Mouse (Mus musculus): Measurements from ENCODE around the gene Xrcc2. TPM values are rescaled to one million over a fixed set of nuclear protein-coding genes. Genes with fewer than 3 reads are reported as not detected.
"Not testable (repeated sequence)": the region's sequence is repeated elsewhere in the genome, so short reads cannot be mapped to it uniquely, and the experiment has no call there.

The Xrcc2 gene
- polyA plus RNA-seq, 1 experiment from 2014 or later = 10.4 TPM

GRCm38 (mm10) chr5:25724134-25724675 lies 18.6 kb upstream of the Xrcc2 start:
- ATAC-seq (ENCODE audit: borderline replicate concordance, extremely low read depth, low FRiP score, low TSS enrichment) = no peak
- Histone ChIP-seq H3K9me3 (no peaks in the 10 kb centered on the region), H3K27me3 (no peaks in the 10 kb centered on the region), H3K4me2 (no peak overlapping the region), H3K36me3 (no peaks in the 10 kb centered on the region), H3K9ac (no peak overlapping the region), H3K4me3 (no peak overlapping the region), H3K27ac (no peak overlapping the region), H3K4me1 (no peaks in the 10 kb centered on the region)
- WGBS = 42% methylated on average over 1 of the region's 1 CpGs

GRCm38 (mm10) chr5:25723016-25723415 lies 17.4 kb upstream of the Xrcc2 start:
- Histone ChIP-seq H3K9me3 (no peaks in the 10 kb centered on the region), H3K4me1 (no peaks in the 10 kb centered on the region), H3K27me3 (no peaks in the 10 kb centered on the region), H3K4me3 (no peak overlapping the region), H3K27ac (no peak overlapping the region), H3K9ac (no peak overlapping the region), H3K36me3 (no peaks in the 10 kb centered on the region), H3K4me2 (no peak overlapping the region)
- ATAC-seq (ENCODE audit: borderline replicate concordance, extremely low read depth, low FRiP score, low TSS enrichment) = no peak
- 65% methylated on average over 2 of the region's 2 CpGs for WGBS

- no peak for ATAC-seq (ENCODE audit: borderline replicate concordance, extremely low read depth, low FRiP score, low TSS enrichment)
- no peak overlapping the region for H3K27ac ChIP-seq
These were observed 13.8 kb upstream of the Xrcc2 start for GRCm38 (mm10) chr5:25719390-25719789.

GRCm38 (mm10) chr5:25713001-25713706 lies 7.5 kb upstream of the Xrcc2 start:
- WGBS = 87% methylated on average over 4 of the region's 4 CpGs
- H3K4me1 ChIP-seq; H3K27me3 ChIP-seq; H3K9ac ChIP-seq; H3K9me3 ChIP-seq; H3K27ac ChIP-seq; H3K4me3 ChIP-seq; H3K36me3 ChIP-seq; H3K4me2 ChIP-seq; ATAC-seq (ENCODE audit: borderline replicate concordance, extremely low read depth, low FRiP score, low TSS enrichment): not testable (repeated sequence)

More at GRCm38 (mm10) chr5:25719390-25719789, 13.8 kb upstream of the Xrcc2 start:
- Histone ChIP-seq H3K36me3 (no peaks in the 10 kb centered on the region), H3K27me3 (no peaks in the 10 kb centered on the region), H3K9me3 (no peaks in the 10 kb centered on the region), H3K9ac (no peak overlapping the region), H3K4me2 (no peak overlapping the region), H3K4me1 (no peaks in the 10 kb centered on the region), H3K4me3 (no peak overlapping the region)
- 82% methylated on average over 4 of the region's 4 CpGs for WGBS

- Histone ChIP-seq H3K9ac (peak overlapping the region; percentile 84), H3K27me3 (no peaks in the 10 kb centered on the region), H3K9me3 (no peaks in the 10 kb centered on the region), H3K27ac (peak overlapping the region; percentile 78), H3K4me3 (peak overlapping the region; percentile 93), H3K4me2 (peak overlapping the region; percentile 66), H3K4me1 (peaks cover 11% of the 10 kb centered on the region), H3K36me3 (0 out of 2 replicates have a peak, but pooled peaks cover 3% of the 10 kb centered on the region)
- ATAC-seq (ENCODE audit: borderline replicate concordance, extremely low read depth, low FRiP score, low TSS enrichment) = peak; percentile 67; the same call in 1 of the 2 replicates
- 16% methylated on average over 19 of the region's 19 CpGs for WGBS
These were observed 691 bp downstream of the Xrcc2 start for GRCm38 (mm10) chr5:25704702-25705566.

GRCm38 (mm10) chr5:25697941-25698340 lies 7.7 kb downstream of the Xrcc2 start:
- no peaks in the 10 kb centered on the region for H3K27me3 ChIP-seq
- no peak overlapping the region for H3K4me3 ChIP-seq
- ATAC-seq (ENCODE audit: borderline replicate concordance, extremely low read depth, low FRiP score, low TSS enrichment) = no peak
- H3K4me1 ChIP-seq = no peaks in the 10 kb centered on the region
- H3K27ac ChIP-seq = no peak overlapping the region
- WGBS = 88% methylated on average over 7 of the region's 7 CpGs
- H3K36me3 ChIP-seq = peaks cover 6% of the 10 kb centered on the region; the same call in 1 of the 2 replicates
- H3K9me3 ChIP-seq = no peaks in the 10 kb centered on the region
- H3K4me2 ChIP-seq = no peak overlapping the region
- no peak overlapping the region for H3K9ac ChIP-seq

GRCm38 (mm10) chr5:25696256-25696655 lies 9.4 kb downstream of the Xrcc2 start:
- H3K27ac ChIP-seq = no peak overlapping the region
- no peak overlapping the region for H3K4me2 ChIP-seq
- H3K36me3 ChIP-seq = peaks cover 6% of the 10 kb centered on the region; the same call in 1 of the 2 replicates
- WGBS = 77% methylated on average over 7 of the region's 7 CpGs
- no peaks in the 10 kb centered on the region for H3K9me3 ChIP-seq
- no peak for ATAC-seq (ENCODE audit: borderline replicate concordance, extremely low read depth, low FRiP score, low TSS enrichment)
- no peaks in the 10 kb centered on the region for H3K4me1 ChIP-seq
- no peaks in the 10 kb centered on the region for H3K27me3 ChIP-seq
- H3K9ac ChIP-seq = no peak overlapping the region
- H3K4me3 ChIP-seq = no peak overlapping the region

GRCm38 (mm10) chr5:25695786-25696185 lies 9.8 kb downstream of the Xrcc2 start:
- no peak overlapping the region for H3K9ac ChIP-seq
- H3K27me3 ChIP-seq = no peaks in the 10 kb centered on the region
- H3K4me1 ChIP-seq = no peaks in the 10 kb centered on the region
- no peak overlapping the region for H3K4me3 ChIP-seq
- H3K4me2 ChIP-seq = no peak overlapping the region
- ATAC-seq (ENCODE audit: borderline replicate concordance, extremely low read depth, low FRiP score, low TSS enrichment) = no peak
- no peaks in the 10 kb centered on the region for H3K9me3 ChIP-seq
- H3K36me3 ChIP-seq = peaks cover 6% of the 10 kb centered on the region; the same call in 1 of the 2 replicates
- no peak overlapping the region for H3K27ac ChIP-seq
- 75% methylated on average over 6 of the region's 6 CpGs for WGBS

GRCm38 (mm10) chr5:25671696-25672520 lies 33.7 kb downstream of the Xrcc2 start:
- no peak overlapping the region for H3K9ac ChIP-seq
- H3K4me1 ChIP-seq = no peaks in the 10 kb centered on the region
- no peak overlapping the region for H3K27ac ChIP-seq
- no peak overlapping the region for H3K4me2 ChIP-seq
- ATAC-seq (ENCODE audit: borderline replicate concordance, extremely low read depth, low FRiP score, low TSS enrichment) = no peak
- H3K4me3 ChIP-seq = no peak overlapping the region
- H3K9me3 ChIP-seq = no peaks in the 10 kb centered on the region
- H3K27me3 ChIP-seq = no peaks in the 10 kb centered on the region
- WGBS = 90% methylated on average over 31 of the region's 31 CpGs
- no peaks in the 10 kb centered on the region for H3K36me3 ChIP-seq

GRCm38 (mm10) chr5:25671051-25671450 lies 34.6 kb downstream of the Xrcc2 start:
- 88% methylated on average over 3 of the region's 3 CpGs for WGBS
- Histone ChIP-seq H3K9me3 (no peaks in the 10 kb centered on the region), H3K27ac (no peak overlapping the region), H3K4me3 (no peak overlapping the region), H3K36me3 (no peaks in the 10 kb centered on the region), H3K27me3 (no peaks in the 10 kb centered on the region), H3K9ac (no peak overlapping the region), H3K4me1 (no peaks in the 10 kb centered on the region), H3K4me2 (no peak overlapping the region)
- no peak for ATAC-seq (ENCODE audit: borderline replicate concordance, extremely low read depth, low FRiP score, low TSS enrichment)

- H3K36me3 ChIP-seq = no peaks in the 10 kb centered on the region
- no peak for ATAC-seq (ENCODE audit: borderline replicate concordance, extremely low read depth, low FRiP score, low TSS enrichment)
- H3K27ac ChIP-seq = no peak overlapping the region
- no peak overlapping the region for H3K4me3 ChIP-seq
- H3K9ac ChIP-seq = no peak overlapping the region
- H3K9me3 ChIP-seq = no peaks in the 10 kb centered on the region
- H3K4me1 ChIP-seq = no peaks in the 10 kb centered on the region
- WGBS = 83% methylated on average over 9 of the region's 9 CpGs
- no peaks in the 10 kb centered on the region for H3K27me3 ChIP-seq
- H3K4me2 ChIP-seq = no peak overlapping the region
These were observed 37.3 kb downstream of the Xrcc2 start for GRCm38 (mm10) chr5:25668306-25668705.
